Mouse (Mus musculus) bone marrow macrophage, adult 2 months (primary cell): ENCODE results near the gene Proca1.

Experiments
- CTCF ChIP-seq: IDR thresholded peaks from 2 replicates; pipeline ENCODE4 v1.5.1; 2012; ENCODE audit warnings: low read depth, mild to moderate bottlenecking, low read length, moderate library complexity
- POLR2A ChIP-seq: IDR thresholded peaks from 2 replicates; pipeline ENCODE4 v1.6.1; 2012; ENCODE audit warnings: mild to moderate bottlenecking, low read depth, low read length, borderline replicate concordance

DNA sequence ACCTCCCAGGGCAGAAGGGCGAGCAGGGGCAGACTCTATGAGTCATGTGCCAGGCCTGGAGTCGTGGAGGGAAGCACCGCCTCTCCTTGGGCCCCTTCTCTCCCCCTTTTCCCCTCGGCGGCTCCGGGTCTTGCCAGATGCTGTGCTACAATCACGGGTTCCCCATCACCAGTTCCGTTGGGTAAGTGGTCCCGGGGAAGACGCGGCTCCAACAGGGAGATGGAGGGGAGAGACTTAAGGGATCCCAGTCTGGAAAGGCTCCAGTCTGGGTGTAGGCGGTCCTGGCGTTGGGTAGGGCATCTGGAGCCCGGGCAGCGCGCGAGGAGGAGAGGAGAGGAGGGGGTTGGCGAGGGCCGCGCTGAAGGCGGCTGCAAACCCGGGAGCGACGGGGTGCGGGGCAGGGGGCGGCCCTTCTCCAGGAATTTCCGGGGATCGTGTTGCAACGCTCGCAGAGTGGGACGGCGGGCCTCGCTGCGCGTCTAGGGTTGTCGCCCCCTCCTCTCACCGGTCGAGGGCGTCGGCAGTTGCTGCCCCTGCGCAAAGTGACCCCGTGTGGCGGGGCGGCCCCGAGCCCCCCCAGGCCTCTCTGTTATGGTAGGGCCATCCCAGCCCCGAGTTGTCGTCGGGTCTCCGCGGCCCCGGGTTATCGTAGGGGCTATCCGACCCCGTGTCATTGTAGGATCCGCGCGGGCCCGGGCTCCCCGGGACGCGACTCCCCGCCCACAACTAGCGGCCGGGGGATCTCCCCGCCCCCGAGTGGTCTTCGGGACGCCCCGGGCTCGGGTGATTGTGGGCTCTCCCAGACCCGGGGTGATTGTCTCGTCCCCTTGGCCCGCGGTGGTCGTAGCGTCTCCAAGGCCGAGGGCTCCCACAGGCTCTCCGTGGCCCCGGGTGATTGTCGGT, 4.6 kb upstream of the Proca1 start, which contains the start of gene Rab34:
- TF ChIP-seq CTCF: no peak
- TF ChIP-seq POLR2A: no peak
